Mouse (Mus musculus) retina, postnatal 7 days (tissue): ENCODE measurements around the gene Fblim1.

Source experiments
- DNase-seq: peaks from one replicate; pipeline ENCODE4 v3.0.0-alpha.2; 2012; ENCODE audit warnings: low read depth, low spot score

The Fblim1 gene

DNA sequence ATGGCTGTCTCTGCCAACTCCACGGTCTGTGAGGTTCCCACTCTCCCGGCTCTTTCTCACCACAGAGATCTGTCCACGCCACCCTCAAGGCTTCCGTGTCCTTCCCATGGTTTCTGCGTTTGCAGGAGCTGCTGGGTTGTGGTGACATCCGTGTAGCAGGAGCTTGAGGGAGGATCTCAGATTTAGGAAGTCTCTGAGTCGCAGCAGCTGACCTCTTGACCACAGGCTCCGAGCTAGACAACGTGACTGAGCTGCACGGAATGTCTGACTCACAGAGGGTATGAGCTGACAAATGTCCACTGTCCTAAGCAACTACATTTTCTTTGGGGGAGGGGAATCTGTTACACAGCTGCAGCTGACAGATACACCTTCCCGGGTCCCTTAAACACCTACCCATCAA, at the start of gene Fblim1:
Fblim1 (minus strand) TSS at position 236 of the 400 bp plus-strand sequence.
- no peak for DNase-seq

DNA sequence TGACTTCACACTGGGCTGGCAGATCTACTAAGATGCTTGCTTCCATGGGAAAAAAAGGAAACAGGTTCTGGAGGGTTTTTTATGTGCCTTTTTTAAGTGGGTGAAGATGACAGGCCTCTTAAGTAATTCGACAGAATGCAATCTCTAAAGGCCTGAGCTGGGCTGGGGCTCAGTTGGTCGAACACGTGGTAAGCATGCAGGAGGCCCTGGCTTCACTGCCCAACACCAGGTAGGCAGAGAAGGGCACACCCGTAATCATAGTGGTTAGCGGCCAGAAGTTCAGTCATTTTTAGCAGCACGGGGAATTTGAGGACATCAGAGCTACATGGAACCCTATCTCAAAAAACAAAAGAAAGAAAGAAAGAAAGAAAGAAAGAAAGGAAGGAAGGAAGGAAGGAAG, 48.6 kb upstream of the Fblim1 start:
- DNase-seq: no peak

DNA sequence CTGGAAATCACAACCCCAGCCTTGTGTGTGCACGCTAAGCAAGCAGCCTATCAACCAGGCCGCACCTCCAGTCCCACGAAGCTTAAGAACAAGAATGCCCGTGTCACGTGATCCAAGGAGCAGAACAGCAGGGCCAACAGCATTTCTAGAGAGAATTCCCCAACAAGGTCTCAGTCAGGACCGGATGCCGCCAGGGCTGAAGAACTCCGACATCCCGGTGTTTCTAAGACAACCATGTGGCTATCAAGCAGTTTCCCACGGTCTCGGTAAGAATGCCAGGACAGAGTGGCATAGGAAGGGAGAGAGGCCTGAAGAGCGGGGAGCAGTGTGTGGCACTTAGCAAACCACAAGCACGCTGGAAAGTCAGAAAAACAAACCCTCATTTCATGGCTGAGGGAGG, 47.9 kb upstream of the Fblim1 start:
- DNase-seq: no peak

DNA sequence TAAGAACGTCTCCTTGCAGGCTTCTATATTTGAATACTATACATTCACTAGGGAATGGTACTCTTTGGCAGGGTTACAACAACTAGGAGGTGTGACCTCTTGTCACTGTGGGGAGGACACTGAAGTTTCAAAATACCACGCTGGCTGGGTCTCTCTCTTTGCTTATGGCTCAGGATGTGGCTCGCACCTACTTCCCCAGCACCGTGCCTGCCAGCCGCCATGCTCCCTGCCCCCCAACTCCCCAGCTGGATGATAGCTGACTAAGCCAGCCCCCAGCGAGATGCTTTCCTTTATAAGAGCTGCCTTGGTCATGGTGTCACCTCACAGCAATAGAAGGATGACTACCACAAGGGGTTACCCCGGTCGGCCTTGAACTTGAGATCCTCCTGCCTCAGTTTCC, 47.1 kb upstream of the Fblim1 start:
- DNase-seq: no peak

DNA sequence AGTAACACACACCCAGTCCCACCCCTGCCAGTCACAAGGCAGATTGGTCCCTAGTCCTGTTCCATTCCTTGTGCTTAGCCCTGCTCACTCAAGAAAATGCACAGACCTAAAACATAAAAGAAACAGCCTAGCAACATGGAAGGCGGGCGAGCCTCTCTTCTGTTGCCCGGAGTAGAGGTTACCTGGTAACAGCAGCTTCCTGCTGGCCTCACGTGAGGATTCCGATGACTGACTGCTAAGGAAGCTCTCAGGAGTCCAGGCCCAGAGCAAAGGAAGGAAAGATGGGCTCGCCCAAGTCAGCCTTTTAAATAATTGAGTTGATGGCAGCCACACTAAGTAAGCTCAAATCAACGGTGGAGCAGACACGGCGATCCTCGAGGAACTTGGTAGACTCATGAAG, 46.0 kb upstream of the Fblim1 start:
- DNase-seq: no peak

DNA sequence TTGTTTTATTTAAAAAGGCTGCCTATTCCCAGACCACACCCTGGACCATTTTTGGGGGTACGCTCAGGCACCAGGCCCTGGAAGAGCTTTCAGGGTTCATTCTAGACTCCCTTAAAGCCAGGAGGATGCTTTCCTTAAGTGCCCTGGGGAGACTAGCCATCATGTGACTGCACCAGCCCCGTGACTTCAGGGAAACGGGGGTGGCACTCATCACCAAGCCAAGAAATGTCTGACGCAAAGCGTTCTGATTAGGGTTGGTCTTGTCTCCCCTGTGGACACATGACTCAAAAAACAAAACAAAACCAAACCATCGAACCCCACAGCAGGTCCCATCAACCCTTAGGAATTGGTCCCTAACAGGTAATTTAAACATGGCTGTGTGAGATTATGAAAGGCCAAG, 45.4 kb upstream of the Fblim1 start:
- DNase-seq: no peak

DNA sequence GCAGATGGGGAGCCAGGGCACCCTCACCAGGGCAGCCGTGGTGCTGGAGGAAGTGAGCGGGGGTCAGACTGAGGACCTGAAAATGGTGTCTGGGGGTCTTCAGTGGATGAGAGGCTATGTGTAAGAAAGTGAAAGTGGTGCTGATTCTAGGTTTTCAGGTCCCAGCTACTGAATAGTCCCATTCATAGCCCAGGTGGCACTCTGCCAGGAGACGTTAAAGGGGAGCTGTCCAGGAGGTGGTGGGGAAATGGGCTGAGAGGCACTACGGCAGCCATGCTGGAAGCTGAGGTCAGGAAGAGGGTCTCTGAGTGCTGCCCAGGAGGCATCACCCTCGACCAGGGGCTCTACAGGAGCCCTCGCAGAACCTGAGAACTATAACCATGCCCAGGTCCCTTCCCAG, 43.3 kb upstream of the Fblim1 start:
- DNase-seq: no peak

DNA sequence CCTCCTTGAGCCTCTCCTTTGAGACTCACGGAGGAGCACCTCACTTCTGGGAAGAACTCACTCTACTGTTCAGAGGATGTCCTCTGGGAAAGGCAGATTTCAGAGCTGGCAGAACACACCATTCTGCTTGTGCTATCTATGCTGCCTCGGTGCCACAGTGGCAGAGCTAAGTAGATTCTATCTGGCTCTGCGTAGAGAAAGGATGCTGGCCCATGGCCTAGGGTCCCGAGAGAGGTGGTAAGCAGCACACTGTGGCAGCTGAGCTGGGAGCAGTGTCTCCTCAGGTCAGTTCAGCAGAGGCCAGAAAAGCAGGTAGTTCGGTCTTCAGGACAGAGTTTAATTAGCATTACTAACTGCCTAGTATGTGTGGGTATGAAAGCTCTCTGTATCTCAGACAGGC, 42.4 kb upstream of the Fblim1 start:
- no peak for DNase-seq

DNA sequence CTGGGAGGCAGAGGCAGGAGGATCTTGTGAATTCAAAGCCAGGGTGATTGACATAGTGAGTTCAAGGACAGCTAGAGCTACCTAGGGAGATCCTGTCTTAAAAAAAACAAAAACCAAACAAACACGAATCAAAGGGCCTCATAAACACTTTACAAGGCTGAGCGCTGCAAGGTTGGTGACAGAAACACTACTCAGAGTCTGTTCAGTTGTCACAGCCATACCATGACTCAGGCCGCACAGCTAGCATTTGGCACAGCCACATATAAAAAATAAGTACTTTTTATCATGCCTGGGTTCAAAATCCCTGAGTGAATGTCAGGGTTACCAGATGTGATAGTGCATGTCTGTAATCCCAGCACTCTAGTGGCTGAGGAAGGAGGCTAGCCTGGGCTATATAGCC, 41.3 kb upstream of the Fblim1 start:
- DNase-seq: no peak

DNA sequence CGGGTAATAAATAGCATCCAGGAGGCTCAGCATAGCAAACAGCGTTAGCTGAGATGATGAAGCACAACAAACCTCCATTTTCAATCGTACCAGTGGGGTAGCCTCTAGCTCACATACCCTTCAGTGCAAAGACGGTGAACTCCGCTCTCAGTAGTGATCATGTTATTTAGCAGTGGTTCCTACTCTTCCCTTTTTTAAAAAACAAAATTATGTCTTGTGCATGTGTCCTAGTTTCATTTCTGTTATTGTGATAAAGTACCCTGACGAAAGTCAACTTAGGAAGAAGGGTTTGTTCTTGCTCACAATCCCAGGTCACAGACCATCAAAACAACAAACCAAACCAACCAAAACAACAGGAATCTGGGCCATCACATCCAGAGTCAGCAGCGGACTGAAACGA, 40.1 kb upstream of the Fblim1 start:
- DNase-seq: no peak

DNA sequence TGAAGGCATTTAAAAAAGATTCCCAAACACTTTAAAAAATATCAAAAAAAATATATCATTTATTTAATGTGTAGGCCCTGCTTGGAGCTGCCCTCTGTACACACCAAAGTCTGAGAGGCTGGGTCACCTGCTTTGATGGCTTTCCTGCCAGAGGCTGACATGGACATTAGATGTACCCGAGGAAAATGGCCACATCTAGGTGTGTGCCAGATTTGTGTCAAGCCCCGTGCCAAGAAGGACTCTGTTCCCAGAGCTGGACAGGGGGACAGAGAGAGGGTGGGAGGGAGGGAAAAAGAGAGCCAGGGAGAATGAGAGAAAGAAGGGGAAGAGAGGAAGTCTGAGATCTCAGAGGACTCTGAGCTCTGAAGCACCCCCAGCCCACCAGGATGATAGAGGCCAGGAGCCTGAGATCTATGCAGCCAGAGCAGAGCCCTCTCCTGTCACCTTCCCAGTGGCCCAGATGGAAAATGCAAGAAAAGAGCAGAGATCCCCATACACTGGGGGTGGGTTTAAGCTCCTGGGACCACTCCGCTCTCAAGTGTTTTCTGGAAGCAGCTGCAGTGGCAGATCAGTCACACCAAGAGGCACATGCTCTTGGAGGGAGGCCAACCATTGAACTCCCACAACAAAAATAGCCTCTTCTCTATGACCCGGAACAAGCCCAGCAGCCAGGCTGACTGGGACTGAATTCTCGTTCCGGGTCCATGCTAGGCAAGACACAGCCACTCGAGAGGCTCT, 37.4 kb upstream of the Fblim1 start:
- no peak for DNase-seq

DNA sequence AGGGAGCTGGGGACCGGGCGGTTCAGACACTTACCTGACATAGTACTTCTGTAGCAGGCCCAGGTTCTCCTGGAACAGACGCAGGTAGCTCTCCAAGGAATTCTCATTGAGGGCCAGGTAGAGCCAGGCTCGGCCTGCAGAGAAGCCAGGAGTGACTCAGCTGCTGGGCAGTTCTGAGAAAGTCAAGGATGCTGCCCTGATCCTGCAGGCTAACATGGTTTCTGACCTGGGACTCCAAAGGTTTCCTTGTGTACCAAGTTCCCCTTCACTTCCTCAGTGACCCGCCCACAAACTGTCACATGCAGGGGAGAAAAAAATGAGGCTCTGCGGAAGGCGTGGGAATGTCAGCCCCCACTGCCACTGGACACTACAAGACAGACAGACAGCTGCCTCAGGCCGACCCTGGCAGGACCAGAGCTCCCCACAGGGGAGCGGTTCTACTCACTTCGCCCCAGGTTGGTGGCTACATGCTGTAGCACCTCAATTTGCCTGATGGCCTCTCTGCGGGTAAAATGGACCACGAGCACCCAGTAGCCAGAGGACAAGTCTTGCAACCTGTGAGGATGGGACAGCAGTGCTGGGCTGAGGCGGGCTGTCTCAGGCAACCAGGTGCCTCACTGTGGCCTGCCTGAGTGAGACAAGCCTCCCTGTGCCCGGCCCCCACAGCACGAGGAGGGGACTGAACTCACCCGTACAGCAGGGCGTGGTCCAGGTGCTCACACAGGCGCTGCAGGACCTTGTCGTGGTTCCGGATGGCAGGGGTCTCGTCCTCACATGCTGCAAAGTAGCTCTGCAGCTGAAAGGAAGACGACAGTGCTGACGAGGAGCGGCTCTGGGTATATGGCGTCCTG, 36.3 kb upstream of the Fblim1 start:
- DNase-seq: no peak

DNA sequence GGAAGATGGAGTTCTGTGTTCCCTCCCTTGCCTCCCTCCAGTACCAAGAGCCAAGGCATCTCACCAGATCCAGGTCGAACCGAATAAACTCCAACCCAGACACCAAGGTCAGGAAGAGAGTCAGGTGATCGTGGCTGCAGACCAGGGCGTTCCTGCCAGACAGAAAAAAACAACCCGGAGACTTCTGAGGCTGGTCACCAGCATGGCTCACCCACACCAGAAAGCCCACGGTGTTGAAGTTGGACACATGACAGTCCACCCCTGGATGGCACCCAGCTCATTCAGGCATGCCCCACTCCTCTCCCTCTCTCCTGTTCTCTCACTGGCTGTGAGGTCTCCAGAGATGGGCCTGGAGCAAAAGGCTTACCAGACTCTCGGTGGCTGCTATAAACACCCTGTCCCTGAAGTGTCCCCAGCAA, 35.5 kb upstream of the Fblim1 start:
- no peak for DNase-seq

DNA sequence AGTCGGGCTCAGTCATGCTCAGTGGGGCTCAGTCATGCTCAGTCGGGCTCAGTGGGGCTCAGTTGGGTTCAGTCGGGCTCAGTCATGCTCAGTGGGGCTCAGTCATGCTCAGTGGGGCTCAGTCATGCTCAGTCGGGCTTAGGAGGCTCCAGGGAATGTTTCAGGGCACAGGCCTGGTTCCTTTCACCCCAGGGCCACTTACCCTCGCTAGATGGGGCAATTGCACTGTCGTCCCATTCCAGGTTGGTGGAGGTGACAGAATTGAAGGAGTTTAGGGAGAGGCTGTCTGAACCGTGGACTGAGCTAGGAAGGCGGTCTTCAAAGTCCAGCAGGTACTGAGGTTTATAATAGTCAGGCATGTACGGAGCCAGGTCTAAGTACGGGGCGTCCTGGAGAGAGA, 33.6 kb upstream of the Fblim1 start:
- no peak for DNase-seq

DNA sequence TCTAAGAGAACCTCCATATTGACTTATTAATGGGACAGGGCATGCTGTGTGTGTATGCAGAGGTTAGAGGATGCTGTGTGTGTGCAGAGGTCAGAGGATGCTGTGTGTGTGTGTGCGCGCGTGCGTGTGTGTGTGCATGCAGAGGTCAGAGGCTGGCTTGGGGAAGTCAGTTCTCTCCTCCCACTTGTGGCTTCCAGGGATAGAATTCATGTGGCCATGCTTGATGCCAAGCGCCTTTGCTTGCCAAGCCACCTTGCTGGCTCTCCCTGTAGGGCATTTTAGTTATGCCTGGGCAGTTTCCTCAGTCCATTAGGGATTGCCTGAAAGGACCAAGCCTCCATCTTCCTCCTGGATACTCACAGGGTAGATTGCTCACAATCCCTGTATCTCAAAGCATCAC, 30.8 kb upstream of the Fblim1 start:
- DNase-seq: no peak

DNA sequence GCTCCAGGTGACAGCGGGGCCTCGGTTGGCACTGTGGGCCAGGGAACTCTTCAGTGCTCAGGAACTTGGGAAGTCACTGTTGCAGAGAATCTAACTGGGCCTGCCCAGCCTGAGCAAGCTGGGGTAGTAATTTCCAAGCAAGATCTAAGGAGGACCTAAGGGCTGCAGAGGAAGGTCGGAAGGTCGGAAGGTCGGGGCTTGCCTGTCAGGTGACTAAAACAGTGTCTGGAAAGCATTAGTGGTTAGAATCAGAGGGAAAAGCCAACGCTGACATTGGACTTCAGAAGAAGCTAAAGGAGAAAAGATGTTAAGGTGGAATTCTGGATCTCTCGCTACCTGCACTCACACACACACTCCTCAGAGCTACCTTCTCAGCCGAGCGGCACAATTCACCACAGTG, 30.1 kb upstream of the Fblim1 start:
- DNase-seq: no peak

DNA sequence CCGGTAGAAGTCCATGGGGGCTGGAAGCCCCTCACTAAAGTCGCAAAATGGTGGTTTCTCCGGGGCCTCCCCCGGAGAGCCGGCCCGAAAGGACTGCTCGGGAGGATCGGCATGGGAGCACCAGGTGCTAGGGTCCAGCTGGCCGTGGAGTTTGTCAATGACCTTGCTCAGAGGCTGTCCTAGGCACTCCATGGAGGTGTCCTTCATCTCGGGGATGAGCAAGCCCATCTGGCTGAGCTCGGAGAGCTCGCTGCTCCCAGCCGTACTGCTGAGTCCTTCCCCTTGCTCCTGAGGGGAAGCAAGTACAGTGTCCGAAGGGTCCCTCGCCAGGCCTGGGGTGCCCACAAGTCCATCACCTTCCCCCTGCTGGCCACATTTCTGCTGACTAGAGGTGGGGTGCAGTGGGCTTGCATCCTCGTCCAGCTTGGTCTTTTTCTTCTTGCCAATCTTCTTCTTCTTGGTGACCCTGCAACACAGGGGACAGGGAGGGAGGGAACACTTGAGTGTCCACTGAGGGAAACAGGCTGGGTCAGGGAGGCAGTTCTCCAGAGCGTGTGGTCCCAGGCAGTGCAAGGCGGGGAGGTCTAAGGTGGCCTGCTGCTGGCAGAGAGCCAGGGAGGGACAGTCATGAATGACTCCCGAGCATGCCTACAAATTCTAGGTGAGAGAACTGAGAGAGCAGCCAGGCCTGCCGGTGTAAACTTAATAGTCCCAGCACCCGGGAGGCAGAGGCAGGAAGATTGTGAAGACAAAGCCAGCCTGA, 26.4 kb upstream of the Fblim1 start:
- no peak for DNase-seq

DNA sequence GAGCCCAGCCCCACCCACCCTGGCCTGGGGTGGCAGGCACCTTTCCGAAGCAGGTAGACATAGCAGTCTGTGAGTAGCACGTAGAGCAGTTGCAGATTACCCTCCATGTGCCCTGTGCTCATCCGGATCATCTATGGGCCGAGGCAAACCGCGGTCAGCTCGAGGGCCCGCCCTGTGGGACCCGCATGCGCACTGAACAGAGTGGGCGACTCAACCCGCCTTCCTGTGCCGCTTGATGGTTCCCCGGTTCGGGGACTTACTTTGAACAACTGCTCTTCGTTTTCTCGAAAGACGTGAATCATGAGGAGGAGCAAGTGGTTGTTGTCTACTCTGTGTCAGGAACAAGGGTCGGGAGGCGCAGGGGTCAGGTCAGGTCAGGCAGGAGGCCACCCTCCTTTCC, 25.4 kb upstream of the Fblim1 start:
- no peak for DNase-seq

DNA sequence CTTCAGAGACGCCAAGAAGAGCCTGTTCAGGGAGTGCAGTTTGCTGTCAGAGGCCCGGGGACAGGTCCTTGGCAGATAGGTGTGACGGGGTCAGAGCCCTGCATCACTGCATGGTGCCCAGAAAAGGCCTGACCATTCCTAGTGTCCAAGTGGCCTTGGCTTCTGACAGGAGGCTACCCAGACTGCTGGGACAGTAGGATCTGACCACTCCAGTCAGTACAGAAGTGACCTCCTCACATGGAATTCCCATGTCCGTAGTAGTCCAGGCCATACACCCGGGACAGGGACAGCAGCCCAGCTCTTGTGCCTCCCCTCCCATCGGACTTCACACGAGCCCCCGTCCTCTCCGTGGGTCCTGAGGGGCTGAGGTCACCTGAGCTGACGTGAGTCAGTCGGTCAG, 24.1 kb upstream of the Fblim1 start:
- no peak for DNase-seq

DNA sequence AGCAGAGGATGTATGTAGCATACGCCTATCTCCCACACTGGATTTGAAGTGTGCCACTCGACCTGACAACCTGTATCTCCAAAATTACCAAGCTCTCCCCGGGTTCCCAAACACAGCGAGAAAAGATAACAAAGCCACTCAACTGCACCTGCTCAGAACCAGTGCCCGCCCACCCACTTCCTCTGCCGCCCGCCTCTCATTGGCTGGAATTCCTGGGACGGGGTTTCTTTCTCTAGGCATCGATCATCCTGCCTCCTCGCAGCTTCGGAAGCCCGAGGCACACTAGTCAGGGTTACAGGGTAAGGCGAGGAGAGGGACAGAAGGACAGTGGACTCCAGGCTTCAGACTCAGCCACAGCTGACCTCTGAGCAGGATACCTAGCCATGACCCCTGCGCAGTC, 22.8 kb upstream of the Fblim1 start:
- no peak for DNase-seq

DNA sequence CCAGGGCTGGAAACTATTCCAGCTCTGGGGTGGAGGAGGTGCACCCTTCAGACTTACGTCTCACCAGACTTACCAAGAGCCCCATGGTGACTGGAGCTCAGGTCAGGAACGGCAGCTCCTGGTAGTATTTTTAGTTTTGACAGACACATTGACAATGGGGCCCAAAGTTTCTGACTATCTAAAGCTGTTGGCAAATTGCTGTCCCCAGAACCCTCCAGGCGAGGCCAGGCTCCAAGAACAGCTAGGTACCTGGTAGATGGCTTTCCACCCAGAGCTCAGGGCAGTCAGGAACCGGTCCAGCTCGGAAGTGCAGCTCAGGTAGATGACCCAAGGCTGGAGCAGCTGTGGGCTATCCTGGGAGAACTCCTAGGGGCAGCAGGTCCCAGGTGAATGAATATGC, 21.6 kb upstream of the Fblim1 start:
- DNase-seq: no peak

DNA sequence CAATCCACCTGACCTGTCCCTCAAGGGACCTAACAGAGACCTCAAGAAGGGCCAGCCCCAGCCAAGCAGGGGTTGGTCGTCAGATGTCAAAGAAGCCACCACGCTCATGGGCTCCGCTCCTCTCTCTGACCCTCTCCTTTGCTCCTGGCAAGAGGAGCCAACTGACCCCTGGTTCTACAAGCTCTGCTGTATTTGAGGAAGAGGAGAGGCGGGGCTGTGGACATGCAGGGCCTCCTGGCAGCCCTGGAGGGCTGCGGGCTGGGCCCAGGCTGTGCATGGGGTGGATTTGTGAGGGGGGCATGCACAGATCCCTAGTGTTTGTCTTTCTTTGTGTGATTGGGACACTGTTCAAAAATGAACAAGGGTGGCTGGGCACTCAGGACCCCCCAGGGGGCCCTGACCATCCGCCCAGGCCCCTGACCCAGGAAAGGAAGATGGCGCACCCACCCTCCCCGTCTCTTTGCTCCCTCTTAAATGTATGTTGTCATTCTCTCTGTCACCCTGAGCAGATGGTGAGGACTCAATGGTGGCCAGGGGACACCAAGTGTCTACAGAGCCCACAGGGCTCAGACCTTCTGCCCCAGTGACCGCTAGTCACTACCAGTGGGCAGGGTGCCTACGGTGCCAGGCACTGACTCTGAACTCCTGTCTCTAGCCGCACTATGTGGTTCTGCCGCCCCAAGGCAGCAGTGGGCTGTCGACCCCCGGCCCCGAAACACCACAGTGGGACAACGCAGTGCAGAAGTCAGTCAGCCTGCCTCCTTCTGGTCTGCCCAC, 20.1 kb upstream of the Fblim1 start:
- no peak for DNase-seq
